Mouse (Mus musculus): Measurements from ENCODE around the gene Map3k13. TPM values are rescaled to one million over a fixed set of nuclear protein-coding genes. Genes with fewer than 3 reads are reported as not detected.
"Not testable (repeated sequence)": the region's sequence is repeated elsewhere in the genome, so short reads cannot be mapped to it uniquely, and the experiment has no call there.

Map3k13 gene
- polyA plus RNA-seq, 1 experiment from 2014 or later: 0.76 TPM

DNA sequence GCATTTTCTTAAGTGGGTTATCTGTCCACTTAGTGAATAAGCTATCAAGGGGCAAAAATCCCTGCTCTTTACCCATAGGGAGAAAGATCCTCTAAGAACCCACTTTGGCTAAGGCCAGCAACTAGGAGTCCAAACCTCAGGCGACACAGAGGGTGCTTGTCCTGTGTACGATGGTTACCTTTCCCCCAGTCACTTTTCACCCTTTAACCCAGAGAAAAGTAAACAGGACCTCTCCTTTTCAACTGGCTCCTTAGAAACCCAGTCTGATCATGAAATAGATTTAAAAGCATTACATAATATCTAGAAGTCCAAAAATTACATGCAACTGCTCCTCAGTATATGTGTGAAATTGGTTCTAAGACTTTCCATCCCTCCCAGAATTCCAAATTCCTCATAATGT is 11.3 kb upstream of the Map3k13 start:
- no peak overlapping the region for H3K4me3 ChIP-seq (ENCODE audit: low read length)
- H3K4me2 ChIP-seq (ENCODE audit: low read depth, low read length): no peak overlapping the region
- H3K27me3 ChIP-seq (ENCODE audit: control insufficient read depth, insufficient read depth, low read length): no peaks in the 10 kb centered on the region
- H3K27ac ChIP-seq (ENCODE audit: low read length): no peak overlapping the region
- H3K9me3 ChIP-seq (replicated peaks; ENCODE audit: control insufficient read depth, low read length): no peaks in the 10 kb centered on the region
- no peak overlapping the region for H3K9ac ChIP-seq (ENCODE audit: low read length)
- no peak for ATAC-seq (replicated peaks; ENCODE audit: extremely low read depth, insufficient read depth, low FRiP score)
- no peaks in the 10 kb centered on the region for H3K36me3 ChIP-seq (ENCODE audit: control insufficient read depth, insufficient read depth)
- WGBS: 73% methylated on average over 2 of the region's 2 CpGs
- H3K4me1 ChIP-seq (ENCODE audit: control insufficient read depth, insufficient read depth, low read length): peaks cover 5% of the 10 kb centered on the region; the same call in 1 of the 2 replicates

DNA sequence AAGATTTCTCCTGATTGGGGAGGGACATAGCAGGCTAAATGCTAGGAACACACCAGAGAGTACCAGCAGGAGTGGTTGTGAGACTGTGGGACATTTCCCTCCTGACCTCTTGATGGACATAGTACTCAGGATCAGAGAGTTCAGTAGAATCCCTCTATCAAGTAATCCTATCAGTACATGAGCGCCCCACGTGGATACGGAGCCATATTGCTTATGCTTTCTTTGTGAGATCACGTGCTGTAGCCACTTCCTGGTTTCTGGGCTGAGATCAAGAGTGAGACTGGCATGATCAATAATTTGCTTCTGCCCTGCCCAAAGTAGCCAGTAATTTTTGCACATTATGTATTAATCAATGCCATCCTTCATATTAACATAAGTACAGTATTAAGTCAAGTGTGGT is 9.1 kb upstream of the Map3k13 start:
- ATAC-seq (replicated peaks; ENCODE audit: extremely low read depth, insufficient read depth, low FRiP score): no peak
- Histone ChIP-seq H3K27me3 (ENCODE audit: control insufficient read depth, insufficient read depth, low read length) (no peaks in the 10 kb centered on the region), H3K4me1 (ENCODE audit: control insufficient read depth, insufficient read depth, low read length) (peaks cover 8% of the 10 kb centered on the region), H3K9me3 (replicated peaks; ENCODE audit: control insufficient read depth, low read length) (no peaks in the 10 kb centered on the region), H3K27ac (ENCODE audit: low read length) (no peak overlapping the region), H3K4me3 (ENCODE audit: low read length) (no peak overlapping the region), H3K36me3 (ENCODE audit: control insufficient read depth, insufficient read depth) (no peaks in the 10 kb centered on the region), H3K9ac (ENCODE audit: low read length) (no peak overlapping the region), H3K4me2 (ENCODE audit: low read depth, low read length) (no peak overlapping the region)
- WGBS: 64% methylated on average over 4 of the region's 4 CpGs

DNA sequence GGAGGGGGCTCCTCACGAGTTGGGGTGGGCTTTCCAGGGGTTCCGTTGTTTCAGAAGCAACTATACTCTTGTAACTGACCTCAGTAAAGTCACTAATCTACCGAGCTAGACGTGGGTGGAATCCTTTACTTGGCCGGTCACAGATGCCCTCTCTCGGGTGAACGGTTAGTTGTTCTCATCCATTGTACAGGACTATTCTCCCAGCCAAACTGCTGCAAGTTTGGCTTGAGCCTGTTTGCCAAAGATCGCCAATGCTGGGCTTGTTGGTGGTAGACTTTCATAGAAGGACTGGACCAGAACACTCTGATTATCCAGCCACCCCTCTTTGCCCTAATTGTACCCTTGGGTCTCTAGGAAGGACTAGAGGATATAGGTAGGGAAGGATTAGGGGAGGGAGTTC is 7.8 kb upstream of the Map3k13 start:
- Histone ChIP-seq H3K27ac (ENCODE audit: low read length) (no peak overlapping the region), H3K9ac (ENCODE audit: low read length) (no peak overlapping the region), H3K4me3 (ENCODE audit: low read length) (no peak overlapping the region), H3K9me3 (replicated peaks; ENCODE audit: control insufficient read depth, low read length) (no peaks in the 10 kb centered on the region), H3K36me3 (ENCODE audit: control insufficient read depth, insufficient read depth) (no peaks in the 10 kb centered on the region), H3K4me1 (ENCODE audit: control insufficient read depth, insufficient read depth, low read length) (peaks cover 8% of the 10 kb centered on the region), H3K4me2 (ENCODE audit: low read depth, low read length) (no peak overlapping the region), H3K27me3 (ENCODE audit: control insufficient read depth, insufficient read depth, low read length) (no peaks in the 10 kb centered on the region)
- no peak for ATAC-seq (replicated peaks; ENCODE audit: extremely low read depth, insufficient read depth, low FRiP score)
- WGBS: 86% methylated on average over 8 of the region's 8 CpGs

GRCm38 (mm10) chr16:21787516-21788353 is 6.4 kb upstream of the Map3k13 start, which contains the start of gene Ehhadh:
Gene Ehhadh, minus strand, starts transcription at chr16:21787807.
- H3K4me3 ChIP-seq (ENCODE audit: low read length): peak within 1 kb of the TSS; percentile 72
- H3K27ac ChIP-seq (ENCODE audit: low read length): peak within 1 kb of the TSS; percentile 51; the same call in 1 of the 2 replicates
- H3K27me3 ChIP-seq (ENCODE audit: control insufficient read depth, insufficient read depth, low read length): no peaks in the 10 kb centered on the region
- H3K36me3 ChIP-seq (ENCODE audit: control insufficient read depth, insufficient read depth): no peaks in the 10 kb centered on the region
- H3K4me1 ChIP-seq (ENCODE audit: control insufficient read depth, insufficient read depth, low read length): peaks cover 8% of the 10 kb centered on the region
- H3K9ac ChIP-seq (ENCODE audit: low read length): peak within 1 kb of the TSS; percentile 80
- H3K4me2 ChIP-seq (ENCODE audit: low read depth, low read length): peak within 1 kb of the TSS; percentile 94
- 6% methylated on average over 28 of the region's 28 CpGs for WGBS
- H3K9me3 ChIP-seq (replicated peaks; ENCODE audit: control insufficient read depth, low read length): no peaks in the 10 kb centered on the region
- ATAC-seq (replicated peaks; ENCODE audit: extremely low read depth, insufficient read depth, low FRiP score): peak; percentile 94

DNA sequence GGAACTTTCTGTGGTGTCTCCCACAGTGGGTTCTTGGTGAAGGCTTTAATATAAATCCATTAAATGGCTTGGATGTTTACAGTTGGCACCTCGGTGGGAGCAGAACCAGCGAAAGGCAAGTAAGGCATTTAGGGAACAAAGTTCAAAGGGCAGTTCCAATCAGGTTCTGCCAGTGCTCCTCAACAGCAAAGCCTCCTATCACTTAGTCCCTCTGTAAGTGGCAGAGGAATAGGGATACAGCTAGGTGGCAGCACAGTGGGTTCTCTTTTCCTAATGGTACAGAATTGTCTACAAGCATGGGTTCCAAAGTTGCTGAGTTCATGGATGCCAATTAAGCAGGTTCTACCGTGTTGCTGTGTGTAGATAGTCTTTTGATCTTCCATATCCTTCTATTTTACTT is 5.6 kb upstream of the Map3k13 start:
- ATAC-seq (replicated peaks; ENCODE audit: extremely low read depth, insufficient read depth, low FRiP score): no peak
- WGBS: 46% methylated on average over 3 of the region's 3 CpGs

GRCm38 (mm10) chr16:21789180-21789579 is 5.0 kb upstream of the Map3k13 start:
- Histone ChIP-seq H3K4me1 (ENCODE audit: control insufficient read depth, insufficient read depth, low read length) (peaks cover 11% of the 10 kb centered on the region), H3K9me3 (replicated peaks; ENCODE audit: control insufficient read depth, low read length) (no peaks in the 10 kb centered on the region), H3K4me2 (ENCODE audit: low read depth, low read length) (no peak overlapping the region), H3K4me3 (ENCODE audit: low read length) (no peak overlapping the region), H3K27me3 (ENCODE audit: control insufficient read depth, insufficient read depth, low read length) (no peaks in the 10 kb centered on the region), H3K36me3 (ENCODE audit: control insufficient read depth, insufficient read depth) (no peaks in the 10 kb centered on the region), H3K9ac (ENCODE audit: low read length) (no peak overlapping the region), H3K27ac (ENCODE audit: low read length) (no peak overlapping the region)
- ATAC-seq (replicated peaks; ENCODE audit: extremely low read depth, insufficient read depth, low FRiP score): no peak
- WGBS: 74% methylated on average over 2 of the region's 2 CpGs

More for the DNA sequence above, 5.6 kb upstream of the Map3k13 start:
- Histone ChIP-seq H3K9ac (ENCODE audit: low read length) (no peak overlapping the region), H3K27ac (ENCODE audit: low read length) (no peak overlapping the region), H3K9me3 (replicated peaks; ENCODE audit: control insufficient read depth, low read length) (no peaks in the 10 kb centered on the region), H3K4me2 (ENCODE audit: low read depth, low read length) (no peak overlapping the region), H3K4me1 (ENCODE audit: control insufficient read depth, insufficient read depth, low read length) (peaks cover 9% of the 10 kb centered on the region), H3K36me3 (ENCODE audit: control insufficient read depth, insufficient read depth) (no peaks in the 10 kb centered on the region), H3K4me3 (ENCODE audit: low read length) (no peak overlapping the region), H3K27me3 (ENCODE audit: control insufficient read depth, insufficient read depth, low read length) (no peaks in the 10 kb centered on the region)

- Histone ChIP-seq H3K36me3 (ENCODE audit: control insufficient read depth, insufficient read depth) (no peaks in the 10 kb centered on the region), H3K27me3 (ENCODE audit: control insufficient read depth, insufficient read depth, low read length) (no peaks in the 10 kb centered on the region), H3K4me1 (ENCODE audit: control insufficient read depth, insufficient read depth, low read length) (peaks cover 15% of the 10 kb centered on the region), H3K4me2 (ENCODE audit: low read depth, low read length) (no peak overlapping the region), H3K9me3 (replicated peaks; ENCODE audit: control insufficient read depth, low read length) (no peaks in the 10 kb centered on the region), H3K4me3 (ENCODE audit: low read length) (no peak overlapping the region), H3K27ac (ENCODE audit: low read length) (no peak overlapping the region), H3K9ac (ENCODE audit: low read length) (no peak overlapping the region)
- 8% methylated on average over 1 of the region's 1 CpGs for WGBS
- ATAC-seq (replicated peaks; ENCODE audit: extremely low read depth, insufficient read depth, low FRiP score): no peak
Measured at GRCm38 (mm10) chr16:21790469-21790868, 3.7 kb upstream of the Map3k13 start.

- Histone ChIP-seq H3K4me2 (ENCODE audit: low read depth, low read length) (no peak overlapping the region), H3K27ac (ENCODE audit: low read length) (no peak overlapping the region), H3K9ac (ENCODE audit: low read length) (no peak overlapping the region), H3K9me3 (replicated peaks; ENCODE audit: control insufficient read depth, low read length) (no peaks in the 10 kb centered on the region), H3K36me3 (ENCODE audit: control insufficient read depth, insufficient read depth) (no peaks in the 10 kb centered on the region), H3K4me1 (ENCODE audit: control insufficient read depth, insufficient read depth, low read length) (peaks cover 15% of the 10 kb centered on the region), H3K27me3 (ENCODE audit: control insufficient read depth, insufficient read depth, low read length) (no peaks in the 10 kb centered on the region), H3K4me3 (ENCODE audit: low read length) (no peak overlapping the region)
- WGBS: 22% methylated on average over 3 of the region's 3 CpGs
- ATAC-seq (replicated peaks; ENCODE audit: extremely low read depth, insufficient read depth, low FRiP score): no peak
Measured at GRCm38 (mm10) chr16:21791779-21792178, 2.4 kb upstream of the Map3k13 start.

DNA sequence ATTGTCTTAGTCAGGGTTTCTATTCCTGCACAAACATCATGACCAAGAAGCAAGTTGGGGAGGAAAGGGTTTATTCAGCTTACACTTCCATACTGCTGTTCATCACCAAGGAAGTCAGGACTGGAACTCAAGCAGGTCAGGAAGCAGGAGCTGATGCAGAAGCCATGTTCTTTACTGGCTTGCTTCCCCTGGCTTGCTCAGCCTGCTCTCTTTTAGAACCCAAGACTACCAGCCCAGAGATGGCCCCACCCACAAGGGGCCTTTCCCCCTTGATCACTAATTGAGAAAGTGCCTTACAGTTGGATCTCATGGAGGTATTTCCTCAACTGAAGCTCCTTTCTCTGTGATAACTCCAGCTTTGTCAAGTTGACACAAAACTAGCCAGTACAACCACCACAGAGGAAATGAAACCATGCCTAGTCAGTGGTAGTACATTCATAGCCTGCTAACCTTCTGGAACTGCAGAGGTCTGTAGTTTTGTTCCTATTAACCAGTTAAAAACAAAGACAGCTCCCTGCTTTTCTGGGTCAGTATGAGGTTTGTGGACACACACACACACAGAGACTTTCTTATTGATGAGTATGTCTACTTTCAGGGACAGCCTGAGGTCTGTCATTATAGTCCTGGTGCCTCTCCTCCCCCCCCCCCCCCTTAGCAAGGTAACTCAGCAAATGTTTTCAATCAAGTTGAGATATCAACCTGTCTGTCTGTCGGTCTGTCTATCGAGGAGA is 901 bp upstream of the Map3k13 start:
- ATAC-seq (replicated peaks; ENCODE audit: extremely low read depth, insufficient read depth, low FRiP score); H3K27me3 ChIP-seq (ENCODE audit: control insufficient read depth, insufficient read depth, low read length): not testable (repeated sequence)
- 27% methylated on average over 2 of the region's 2 CpGs for WGBS

More for the DNA sequence above, 901 bp upstream of the Map3k13 start:
- not testable (repeated sequence) for H3K9me3 ChIP-seq (replicated peaks; ENCODE audit: control insufficient read depth, low read length); H3K4me1 ChIP-seq (ENCODE audit: control insufficient read depth, insufficient read depth, low read length); H3K36me3 ChIP-seq (ENCODE audit: control insufficient read depth, insufficient read depth)
- Histone ChIP-seq H3K4me2 (ENCODE audit: low read depth, low read length) (peak overlapping the region; percentile 73), H3K27ac (ENCODE audit: low read length) (peak overlapping the region; percentile 89; the same call in 1 of the 2 replicates), H3K9ac (ENCODE audit: low read length) (peak overlapping the region; percentile 89), H3K4me3 (ENCODE audit: low read length) (peak overlapping the region; percentile 84)
